Mouse (Mus musculus): ENCODE results near the gene Tsga10ip. TPM values are rescaled to one million over a fixed set of nuclear protein-coding genes. Genes with fewer than 3 reads are reported as not detected.
A peak's percentile ranks its signal among the peaks of the same experiment; 100 is the strongest.

Gene Tsga10ip
- polyA plus RNA-seq, 1 experiment = 0.59 TPM

GRCm38 (mm10) chr19:5429806-5430205, 27.5 kb upstream of the Tsga10ip start:
- Histone ChIP-seq H3K27ac (ENCODE audit: control insufficient read depth, insufficient read depth, low read length) (no peak overlapping the region), H3K36me3 (ENCODE audit: control insufficient read depth, insufficient read depth, low read length) (0 out of 2 replicates have a peak, but pooled peaks cover 8% of the 10 kb centered on the region), H3K27me3 (ENCODE audit: control insufficient read depth, insufficient read depth, low read length) (no peaks in the 10 kb centered on the region), H3K4me1 (replicated peaks; ENCODE audit: control insufficient read depth, insufficient read depth, low read length) (peaks cover 50% of the 10 kb centered on the region), H3K4me3 (ENCODE audit: control insufficient read depth, insufficient read depth, low read length) (no peak overlapping the region)
- no peak for TF ChIP-seq CTCF (IDR thresholded peaks at IDR 0.05; ENCODE audit: borderline replicate concordance, control insufficient read depth, extremely low read depth, insufficient read depth, low read length, poor library complexity)
- TF ChIP-seq POLR2A (IDR thresholded peaks at IDR 0.05; ENCODE audit: control insufficient read depth, extremely low read depth, insufficient read depth, low read length, poor library complexity) = no peak
- DNase-seq = no peak
- 89% methylated on average over 8 of the region's 8 CpGs for WGBS

- no peak for TF ChIP-seq CTCF (IDR thresholded peaks at IDR 0.05; ENCODE audit: borderline replicate concordance, control insufficient read depth, extremely low read depth, insufficient read depth, low read length, poor library complexity)
- TF ChIP-seq POLR2A (IDR thresholded peaks at IDR 0.05; ENCODE audit: control insufficient read depth, extremely low read depth, insufficient read depth, low read length, poor library complexity) = no peak
- 83% methylated on average over 4 of the region's 4 CpGs for WGBS
Observed at GRCm38 (mm10) chr19:5429219-5429618, 26.9 kb upstream of the Tsga10ip start.

GRCm38 (mm10) chr19:5428083-5428482, 25.8 kb upstream of the Tsga10ip start:
- H3K27ac ChIP-seq (ENCODE audit: control insufficient read depth, insufficient read depth, low read length) = no peak overlapping the region
- H3K4me1 ChIP-seq (replicated peaks; ENCODE audit: control insufficient read depth, insufficient read depth, low read length) = peaks cover 49% of the 10 kb centered on the region
- no peak overlapping the region for H3K4me3 ChIP-seq (ENCODE audit: control insufficient read depth, insufficient read depth, low read length)
- peak; percentile 53 for DNase-seq
- H3K27me3 ChIP-seq (ENCODE audit: control insufficient read depth, insufficient read depth, low read length) = no peaks in the 10 kb centered on the region
- WGBS = 82% methylated on average over 2 of the region's 2 CpGs
- TF ChIP-seq CTCF (IDR thresholded peaks at IDR 0.05; ENCODE audit: borderline replicate concordance, control insufficient read depth, extremely low read depth, insufficient read depth, low read length, poor library complexity) (no peak), POLR2A (IDR thresholded peaks at IDR 0.05; ENCODE audit: control insufficient read depth, extremely low read depth, insufficient read depth, low read length, poor library complexity) (no peak)
- H3K36me3 ChIP-seq (ENCODE audit: control insufficient read depth, insufficient read depth, low read length) = 0 out of 2 replicates have a peak, but pooled peaks cover 8% of the 10 kb centered on the region

More at GRCm38 (mm10) chr19:5429219-5429618, 26.9 kb upstream of the Tsga10ip start:
- 0 out of 2 replicates have a peak, but pooled peaks cover 8% of the 10 kb centered on the region for H3K36me3 ChIP-seq (ENCODE audit: control insufficient read depth, insufficient read depth, low read length)
- peaks cover 49% of the 10 kb centered on the region for H3K4me1 ChIP-seq (replicated peaks; ENCODE audit: control insufficient read depth, insufficient read depth, low read length)
- H3K4me3 ChIP-seq (ENCODE audit: control insufficient read depth, insufficient read depth, low read length) = no peak overlapping the region
- DNase-seq = no peak
- no peak overlapping the region for H3K27ac ChIP-seq (ENCODE audit: control insufficient read depth, insufficient read depth, low read length)
- no peaks in the 10 kb centered on the region for H3K27me3 ChIP-seq (ENCODE audit: control insufficient read depth, insufficient read depth, low read length)

- Histone ChIP-seq H3K27ac (ENCODE audit: control insufficient read depth, insufficient read depth, low read length) (no peak overlapping the region), H3K36me3 (ENCODE audit: control insufficient read depth, insufficient read depth, low read length) (0 out of 2 replicates have a peak, but pooled peaks cover 8% of the 10 kb centered on the region), H3K27me3 (ENCODE audit: control insufficient read depth, insufficient read depth, low read length) (no peaks in the 10 kb centered on the region), H3K4me3 (ENCODE audit: control insufficient read depth, insufficient read depth, low read length) (no peak overlapping the region), H3K4me1 (replicated peaks; ENCODE audit: control insufficient read depth, insufficient read depth, low read length) (peaks cover 53% of the 10 kb centered on the region)
- WGBS = 89% methylated on average over 13 of the region's 13 CpGs
- TF ChIP-seq CTCF (IDR thresholded peaks at IDR 0.05; ENCODE audit: borderline replicate concordance, control insufficient read depth, extremely low read depth, insufficient read depth, low read length, poor library complexity) (no peak), POLR2A (IDR thresholded peaks at IDR 0.05; ENCODE audit: control insufficient read depth, extremely low read depth, insufficient read depth, low read length, poor library complexity) (no peak)
- DNase-seq = no peak
Observed at GRCm38 (mm10) chr19:5426640-5427290, 24.4 kb upstream of the Tsga10ip start.

GRCm38 (mm10) chr19:5425906-5426565, 23.7 kb upstream of the Tsga10ip start:
- TF ChIP-seq CTCF (IDR thresholded peaks at IDR 0.05; ENCODE audit: borderline replicate concordance, control insufficient read depth, extremely low read depth, insufficient read depth, low read length, poor library complexity) = no peak
- TF ChIP-seq POLR2A (IDR thresholded peaks at IDR 0.05; ENCODE audit: control insufficient read depth, extremely low read depth, insufficient read depth, low read length, poor library complexity) = no peak
- Histone ChIP-seq H3K36me3 (ENCODE audit: control insufficient read depth, insufficient read depth, low read length) (0 out of 2 replicates have a peak, but pooled peaks cover 8% of the 10 kb centered on the region), H3K4me1 (replicated peaks; ENCODE audit: control insufficient read depth, insufficient read depth, low read length) (peaks cover 47% of the 10 kb centered on the region), H3K27ac (ENCODE audit: control insufficient read depth, insufficient read depth, low read length) (peak overlapping the region; percentile 41; the same call in 1 of the 2 replicates), H3K4me3 (ENCODE audit: control insufficient read depth, insufficient read depth, low read length) (peak overlapping the region; percentile 83; the same call in 1 of the 2 replicates), H3K27me3 (ENCODE audit: control insufficient read depth, insufficient read depth, low read length) (no peaks in the 10 kb centered on the region)
- WGBS = 89% methylated on average over 18 of the region's 18 CpGs
- DNase-seq = peak; percentile 13
